Mouse (Mus musculus): ENCODE results near the gene Tdrd9. TPM values are rescaled to one million over a fixed set of nuclear protein-coding genes. Genes with fewer than 3 reads are reported as not detected.

Tdrd9 gene
- not detected for polyA plus RNA-seq (2017; shearing (Covaris generic))

DNA sequence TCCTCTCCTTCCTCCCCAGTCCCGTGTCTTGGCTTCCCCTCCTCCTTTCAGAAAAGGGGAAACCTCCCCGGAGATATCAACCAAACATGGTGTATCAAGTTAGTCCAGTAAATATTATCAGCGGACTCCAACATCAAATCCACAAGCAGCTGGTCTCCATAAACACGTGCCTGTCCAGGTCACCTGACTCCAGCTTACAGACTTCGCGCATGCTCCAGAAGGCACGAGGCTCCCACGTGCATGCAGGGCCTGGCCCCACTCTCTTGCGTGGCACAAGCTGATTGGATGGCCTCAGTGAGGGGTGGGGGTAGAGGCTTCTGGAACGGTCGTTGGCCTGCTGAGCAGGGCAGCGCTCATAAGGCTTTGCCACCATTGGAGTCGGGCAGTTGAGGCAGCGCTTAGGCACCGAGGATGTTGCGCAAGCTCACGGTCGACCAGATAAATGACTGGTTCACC lies at the start of gene Tdrd9:
Gene Tdrd9, plus strand, starts transcription at position 329 of the 456 bp plus-strand sequence.

DNA sequence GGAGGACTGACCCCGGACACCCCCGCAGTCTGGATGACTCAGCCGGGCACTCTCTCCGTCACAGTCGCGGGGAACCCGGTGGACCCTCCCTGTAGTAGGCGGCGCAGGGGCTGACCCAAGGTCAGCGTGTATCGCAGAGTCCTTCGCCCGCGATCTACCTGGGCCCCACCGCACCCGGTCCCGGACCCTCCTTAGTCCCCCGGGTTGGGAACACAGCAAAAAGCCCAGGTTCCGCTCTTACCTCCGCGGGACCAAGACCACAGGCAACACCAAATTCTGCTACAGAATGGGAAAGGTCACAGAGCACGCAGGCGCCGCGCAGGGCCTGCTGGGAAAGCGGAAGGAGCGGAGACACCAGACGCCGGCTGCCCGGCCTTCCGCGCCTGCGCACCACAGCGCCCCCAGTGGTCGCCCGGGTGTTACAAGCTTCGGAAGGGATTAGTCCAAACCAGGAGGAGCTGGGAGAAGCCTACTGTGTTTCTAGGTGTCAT lies 4.6 kb upstream of the Tdrd9 start, which contains the start of gene Atp5mpl:
Gene Atp5mpl, minus strand, starts transcription at position 295 of the 491 bp plus-strand sequence.

GRCm38 (mm10) chr12:111980887-111981367 lies 9.6 kb downstream of the Tdrd9 start, which contains the start of gene Rd3l:
Gene Rd3l (minus strand): TSS chr12:111981317.

GRCm38 (mm10) chr12:112106541-112106971 lies 135.2 kb downstream of the Tdrd9 start, which contains the start of gene Aspg:
Gene Aspg (plus strand): TSS chr12:112106679.

Other genes starting within 250 kb of the Tdrd9 start
- gene Klc1, start 212.7 kb upstream of the Tdrd9 start, polyA plus RNA-seq (2017; shearing (Covaris generic)): 33.2 TPM
- 2.9 TPM for gene Xrcc3, start 157.7 kb upstream of the Tdrd9 start, polyA plus RNA-seq (2017; shearing (Covaris generic))
- 4.8 TPM for gene Zfyve21, start 157.4 kb upstream of the Tdrd9 start, polyA plus RNA-seq (2017; shearing (Covaris generic))
- gene Ppp1r13b, start 63.4 kb upstream of the Tdrd9 start, polyA plus RNA-seq (2017; shearing (Covaris generic)): 46.5 TPM
- gene Atp5mpl, start 4.6 kb upstream of the Tdrd9 start, polyA plus RNA-seq (2017; shearing (Covaris generic)): 141 TPM
- gene Rd3l, start 9.8 kb downstream of the Tdrd9 start, polyA plus RNA-seq (2017; shearing (Covaris generic)): not detected
- not detected for gene Aspg, start 135.1 kb downstream of the Tdrd9 start, polyA plus RNA-seq (2017; shearing (Covaris generic))
- gene Kif26a, start 174.6 kb downstream of the Tdrd9 start, polyA plus RNA-seq (2017; shearing (Covaris generic)): not detected

Data from effector memory CD4-positive, alpha-beta T cell, adult 5 months (primary cell).